18 mouse cellular contexts compared by ENCODE assay signal in genomic region chr5:4335683-4336082, GRCm38 (mm10).
DNase-seq lines count a peak whose midpoint lies in the region; ATAC-seq and TF ChIP-seq lines count a peak whose summit lies in the region.
"Had no signal": no experiment of that assay in that cellular context is flagged by ENCODE, and none has a peak within 500 bp of the region (broad histone marks: within the 10 kb centered on the region; RNA-seq: fewer than 3 reads in every experiment).

No protein-coding gene starts in this region.

- no peak for ATAC-seq in heart, embryonic 15.5 days (replicated peaks; ENCODE audit: insufficient number of reproducible peaks, insufficient read depth, low FRiP score, low read depth)
- ATAC-seq in lung, embryonic 15.5 days (ENCODE audit: borderline replicate concordance, extremely low read depth, low FRiP score, low TSS enrichment) = peak; percentile 57; the same call in 1 of the 2 replicates
- ATAC-seq: intestine, embryonic 16.5 days had no signal

- 37% methylated on average over 5 of the region's 5 CpGs for WGBS in heart, embryonic 15.5 days
- 60% methylated on average over 5 of the region's 5 CpGs for WGBS in heart, embryonic 10.5 days
- 16% methylated on average over 5 of the region's 5 CpGs for WGBS in lung, embryonic 15.5 days
- WGBS in lung, adult 2 months = 32% methylated on average over 5 of the region's 5 CpGs

- no peak overlapping the region for H3K4me2 ChIP-seq in heart, embryonic 15.5 days
- H3K4me2 ChIP-seq in lung, embryonic 15.5 days = no peak overlapping the region
- H3K4me2 ChIP-seq: hindbrain, embryonic 14.5 days; kidney, embryonic 15.5 days; liver, embryonic 15.5 days; neural tube, embryonic 12.5 days; stomach, embryonic 15.5 days had no signal

- TF ChIP-seq POLR2A in lung, adult 2 months (IDR thresholded peaks at IDR 0.05; ENCODE audit: borderline replicate concordance, extremely low read depth, low read depth, low read length) = no peak

- H3K27ac ChIP-seq in heart, embryonic 15.5 days = peak overlapping the region; percentile 29; the same call in 1 of the 2 replicates
- H3K27ac ChIP-seq in heart, embryonic 10.5 days = no peak overlapping the region
- peak overlapping the region; percentile 67 for H3K27ac ChIP-seq in lung, embryonic 15.5 days
- H3K27ac ChIP-seq: hindbrain, embryonic 14.5 days; kidney, embryonic 15.5 days; liver, embryonic 15.5 days; neural tube, embryonic 12.5 days; stomach, embryonic 15.5 days had no signal

- H3K9me3 ChIP-seq in heart, embryonic 15.5 days (replicated peaks) = no peaks in the 10 kb centered on the region
- H3K9me3 ChIP-seq in heart, embryonic 10.5 days = 0 out of 2 replicates have a peak, but pooled peaks cover 2% of the 10 kb centered on the region
- no peaks in the 10 kb centered on the region for H3K9me3 ChIP-seq in lung, embryonic 15.5 days
- H3K9me3 ChIP-seq: kidney, embryonic 15.5 days; liver, embryonic 15.5 days; neural tube, embryonic 12.5 days; stomach, embryonic 15.5 days had no signal

- H3K27me3 ChIP-seq in heart, embryonic 15.5 days = no peaks in the 10 kb centered on the region
- H3K27me3 ChIP-seq in heart, embryonic 10.5 days (ENCODE audit: insufficient read depth, poor library complexity, severe bottlenecking) = no peaks in the 10 kb centered on the region
- H3K27me3 ChIP-seq in lung, embryonic 15.5 days = no peaks in the 10 kb centered on the region
- H3K27me3 ChIP-seq: kidney, embryonic 15.5 days; liver, embryonic 15.5 days; neural tube, embryonic 12.5 days; stomach, embryonic 15.5 days had no signal

- no peak overlapping the region for H3K4me3 ChIP-seq in heart, embryonic 15.5 days
- no peak overlapping the region for H3K4me3 ChIP-seq in heart, embryonic 10.5 days
- no peak overlapping the region for H3K4me3 ChIP-seq in lung, embryonic 15.5 days
- no peak overlapping the region for H3K4me3 ChIP-seq in lung, adult 2 months (replicated peaks; ENCODE audit: extremely low read depth, low read depth, low read length)
- H3K4me3 ChIP-seq: kidney, embryonic 15.5 days; liver, embryonic 15.5 days; neural tube, embryonic 12.5 days; stomach, embryonic 15.5 days had no signal

- H3K36me3 ChIP-seq in heart, embryonic 15.5 days = no peaks in the 10 kb centered on the region
- H3K36me3 ChIP-seq in heart, embryonic 10.5 days = no peaks in the 10 kb centered on the region
- H3K36me3 ChIP-seq in lung, embryonic 15.5 days = no peaks in the 10 kb centered on the region
- H3K36me3 ChIP-seq: kidney, embryonic 15.5 days; liver, embryonic 15.5 days; neural tube, embryonic 12.5 days; stomach, embryonic 15.5 days had no signal

- peak; percentile 18 to 37 for DNase-seq in cerebellum, postnatal 10 days
- no peak for DNase-seq in cerebellum, adult 8-10 months
- DNase-seq in heart, embryonic 10.5 days (ENCODE audit: low spot score) = no peak
- DNase-seq in lung, adult 2 months = no peak
- no peak for DNase-seq in neural tube, embryonic 10.5 days (ENCODE audit: extremely low spot score, low spot score)
- DNase-seq in embryo, embryonic 11 days = no peak
- DNase-seq: adrenal gland, adult 8-10 months; cerebellum, adult 11-12 months; heart, postnatal 10 days; thymus, postnatal 14 days had no signal

- no peak for TF ChIP-seq CTCF in lung, adult 2 months (IDR thresholded peaks at IDR 0.05; ENCODE audit: insufficient read depth, low read length)

- peaks cover 7% of the 10 kb centered on the region; the same call in 1 of the 2 replicates for H3K4me1 ChIP-seq in heart, embryonic 15.5 days (replicated peaks)
- H3K4me1 ChIP-seq in heart, embryonic 10.5 days = no peaks in the 10 kb centered on the region
- peaks cover 11% of the 10 kb centered on the region; the same call in 1 of the 2 replicates for H3K4me1 ChIP-seq in lung, embryonic 15.5 days
- H3K4me1 ChIP-seq in lung, adult 2 months (ENCODE audit: control insufficient read depth, insufficient read depth, low read length) = no peaks in the 10 kb centered on the region
- H3K4me1 ChIP-seq: kidney, embryonic 15.5 days; liver, embryonic 15.5 days; neural tube, embryonic 12.5 days; stomach, embryonic 15.5 days had no signal

- H3K9ac ChIP-seq in heart, embryonic 15.5 days = no peak overlapping the region
- no peak overlapping the region for H3K9ac ChIP-seq in lung, embryonic 15.5 days
- H3K9ac ChIP-seq: hindbrain, embryonic 14.5 days; kidney, embryonic 15.5 days; liver, embryonic 15.5 days; neural tube, embryonic 12.5 days; stomach, embryonic 15.5 days had no signal

Comparison
In these comparisons a context has a peak if more than half of its experiments do, and no peak if none do; other contexts are left out.
1. DNase-seq: peak in cerebellum, postnatal 10 days (2 of 2); none in cerebellum, adult 8-10 months (single experiment), heart, embryonic 10.5 days (single experiment), lung, adult 2 months (single experiment), neural tube, embryonic 10.5 days (single experiment) and embryo, embryonic 11 days (single experiment).